Mouse (Mus musculus): Measurements from ENCODE around the gene Atoh8.

Gene Atoh8

GRCm38 (mm10) chr6:72254588-72255075, 19.3 kb upstream of the Atoh8 start:
- DNase-seq (ENCODE audit: low spot score), result no peak

DNA sequence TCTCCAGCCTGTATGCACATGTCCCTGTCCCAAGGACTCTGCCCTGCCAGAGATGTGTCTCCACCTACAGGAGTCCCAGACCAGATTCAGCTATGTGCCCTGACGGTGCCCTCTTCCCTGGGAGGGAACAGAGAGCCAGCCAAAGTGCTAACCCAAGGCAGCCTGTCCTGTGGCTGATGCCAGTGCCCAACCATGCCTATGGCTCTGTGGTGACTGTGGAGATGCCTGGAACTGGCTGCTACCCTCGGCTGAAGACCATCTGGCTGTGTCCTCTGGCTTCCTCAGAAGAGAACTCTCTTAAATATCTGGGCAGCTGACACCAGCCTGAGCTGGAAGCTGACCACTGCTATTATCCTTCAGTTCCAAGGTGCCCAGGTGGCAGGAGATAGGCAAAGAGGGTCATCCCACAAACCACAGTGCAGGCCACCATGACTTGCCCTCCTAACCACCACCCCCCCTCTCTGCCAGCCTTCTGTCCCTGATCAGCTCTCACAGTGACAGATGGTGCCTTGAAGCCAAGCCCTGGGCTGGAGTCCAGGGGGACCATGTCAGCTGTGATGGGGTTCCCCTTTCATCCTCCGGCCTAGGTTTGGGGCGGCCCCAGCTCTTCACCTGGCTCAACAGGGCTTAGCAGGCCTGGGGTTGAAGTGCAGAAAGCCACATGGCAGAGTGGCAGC, 18.7 kb upstream of the Atoh8 start:
- DNase-seq (ENCODE audit: low spot score), result no peak

DNA sequence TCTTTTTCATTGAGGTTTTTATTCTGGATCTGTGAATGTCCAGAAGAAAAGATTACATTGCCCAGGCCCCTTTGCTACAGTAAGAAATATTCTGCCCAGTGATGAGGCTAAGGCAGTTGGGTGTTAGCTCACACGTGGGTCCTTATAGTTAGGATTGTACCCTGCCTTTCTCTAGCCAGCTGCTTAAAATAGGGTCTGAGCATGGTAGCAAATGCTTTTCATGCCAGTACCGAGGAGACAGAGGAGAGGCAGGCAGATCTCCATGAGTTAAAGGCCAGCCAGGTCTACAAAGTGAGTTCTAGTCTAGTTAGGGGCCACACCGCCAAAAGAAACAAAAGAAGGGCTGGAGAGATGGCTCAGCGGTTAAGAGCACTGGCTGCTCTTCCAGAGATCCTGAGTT, 17.8 kb upstream of the Atoh8 start:
- no peak for DNase-seq (ENCODE audit: low spot score)

- DNase-seq (ENCODE audit: low spot score), result no peak
These were observed 17.1 kb upstream of the Atoh8 start for GRCm38 (mm10) chr6:72252433-72252832.

DNA sequence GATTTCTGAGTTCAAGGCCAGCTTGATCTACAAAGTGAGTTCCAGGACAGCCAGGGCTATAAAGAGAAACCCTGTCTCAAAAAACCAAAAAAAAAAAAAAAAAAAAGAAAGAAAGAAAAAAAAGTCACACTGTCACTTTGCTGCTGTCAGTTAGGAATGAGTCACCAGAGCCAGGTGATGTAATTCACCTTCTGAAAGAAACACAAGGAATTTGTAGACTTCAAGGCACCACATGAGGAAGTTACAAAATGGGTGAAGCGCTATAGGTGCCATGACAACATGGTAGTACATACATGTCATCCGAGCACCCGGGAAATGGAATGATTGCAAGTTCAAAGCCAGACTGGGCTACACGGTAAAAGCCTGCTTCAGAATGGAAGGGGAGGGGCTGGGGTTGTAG, 14.6 kb upstream of the Atoh8 start:
- DNase-seq (ENCODE audit: low spot score), result no peak

DNA sequence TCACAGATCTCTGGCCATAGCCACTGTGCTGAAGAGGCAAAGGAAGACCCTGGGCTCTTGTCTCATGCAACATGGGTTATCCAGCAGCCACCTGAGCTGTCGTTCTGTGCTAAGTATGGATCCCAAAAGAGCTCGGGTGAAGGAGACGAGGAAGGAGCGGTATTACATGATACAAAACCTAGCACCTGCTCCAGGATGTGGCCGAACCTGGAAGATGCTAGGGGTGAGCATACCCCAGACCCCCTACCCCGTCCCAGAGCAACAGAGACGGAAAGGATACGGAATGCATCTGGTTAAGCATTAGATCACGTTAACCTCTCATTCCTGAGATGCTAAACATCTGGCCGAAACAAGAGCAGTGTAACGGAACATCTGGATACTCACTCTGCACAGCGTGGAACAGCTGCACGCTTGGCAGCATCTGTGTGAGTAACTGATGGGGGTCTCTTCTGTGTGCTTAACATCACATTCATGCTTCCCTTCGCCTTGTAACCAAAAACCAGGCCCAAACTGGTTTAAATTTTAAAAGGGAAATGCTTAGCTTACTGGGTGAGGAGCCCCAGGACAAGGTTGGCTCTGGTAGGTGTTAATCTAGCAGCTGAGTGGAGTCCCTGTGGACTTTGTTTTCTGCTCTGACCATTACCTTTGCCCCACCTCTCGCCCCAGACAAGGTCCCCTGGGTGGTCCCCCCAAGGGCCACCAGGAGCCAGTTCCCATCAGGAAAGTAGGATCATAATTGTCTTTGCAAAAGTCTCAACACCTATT, 13.0 kb upstream of the Atoh8 start:
- DNase-seq (ENCODE audit: low spot score), result no peak

- DNase-seq (ENCODE audit: low spot score), result no peak
These were observed 10.9 kb upstream of the Atoh8 start for GRCm38 (mm10) chr6:72246303-72246702.

DNA sequence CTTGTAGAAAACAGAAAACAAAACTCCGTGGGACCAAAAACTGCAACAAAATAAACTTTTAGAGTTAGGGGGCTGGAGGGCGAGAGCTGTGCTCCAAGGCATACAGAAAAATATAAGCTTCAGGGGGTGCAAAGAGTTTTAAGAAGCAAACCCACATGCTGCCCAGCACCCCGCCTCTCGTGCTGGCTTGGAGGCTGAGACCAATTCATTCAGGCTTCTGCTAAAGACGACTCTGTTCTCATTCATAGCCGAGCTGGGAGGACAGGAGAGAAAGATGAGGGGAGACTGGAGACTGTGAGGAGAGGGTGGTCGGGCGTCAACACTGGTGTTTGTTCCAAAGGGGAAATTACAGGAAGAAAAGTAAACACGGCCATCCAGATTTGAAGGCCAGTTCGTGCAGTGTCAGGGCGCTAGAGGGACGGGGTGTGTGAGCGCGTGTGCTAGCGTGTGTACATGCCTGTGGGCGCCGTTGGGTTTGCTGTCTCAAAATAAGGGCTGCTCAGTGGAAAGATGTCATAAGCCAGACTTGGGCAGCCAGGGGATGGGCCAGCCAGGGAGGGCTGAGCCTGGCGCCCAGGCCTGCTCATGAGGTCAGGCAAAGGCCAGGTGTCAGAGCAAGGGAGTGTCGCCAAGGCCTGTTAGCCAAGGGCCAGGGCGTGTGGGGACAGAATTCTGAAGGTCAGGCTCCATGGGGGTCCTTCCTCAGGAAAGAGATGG, 9.3 kb upstream of the Atoh8 start:
- no peak for DNase-seq (ENCODE audit: low spot score)

GRCm38 (mm10) chr6:72244144-72244549, 8.8 kb upstream of the Atoh8 start:
- DNase-seq (ENCODE audit: low spot score), result peak; percentile 53

DNA sequence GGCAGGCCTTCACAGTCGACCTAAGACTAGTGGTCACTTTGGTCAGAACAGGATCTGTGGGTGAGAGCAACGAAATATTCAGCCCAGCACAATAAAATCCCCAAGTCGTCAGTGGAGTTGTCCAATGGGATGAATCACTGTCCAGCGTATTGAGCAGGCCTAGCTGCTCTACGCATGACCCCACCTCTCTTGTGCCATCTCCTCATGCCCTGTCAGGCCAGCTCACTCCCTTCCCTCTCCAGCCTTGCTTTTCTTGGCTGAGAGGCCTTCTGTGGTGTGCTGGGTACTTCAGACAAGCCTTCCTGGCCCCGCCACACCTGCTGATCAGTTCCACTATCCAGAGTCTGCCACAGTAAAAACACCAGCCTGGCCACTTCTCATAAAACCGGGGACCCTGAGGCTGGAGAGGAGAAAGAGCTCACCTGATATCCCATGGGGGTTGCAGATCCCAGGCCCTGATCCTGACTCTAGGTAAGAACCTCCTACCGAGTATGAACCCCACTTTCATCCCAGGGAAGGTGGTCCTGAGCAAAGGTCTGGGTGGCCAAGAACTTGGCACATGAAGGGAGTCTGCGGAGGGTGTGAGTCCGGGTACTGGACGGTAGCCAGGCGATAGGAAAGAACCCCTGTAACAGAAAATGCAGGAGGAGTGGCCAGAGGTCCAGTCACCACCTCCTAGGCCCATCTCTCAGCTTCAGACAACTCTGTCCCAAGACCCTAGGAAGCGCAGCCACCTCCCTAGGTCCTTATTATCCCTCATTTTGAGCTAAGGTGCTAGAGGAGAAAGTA, 7.3 kb upstream of the Atoh8 start:
- DNase-seq (ENCODE audit: low spot score), result no peak

DNA sequence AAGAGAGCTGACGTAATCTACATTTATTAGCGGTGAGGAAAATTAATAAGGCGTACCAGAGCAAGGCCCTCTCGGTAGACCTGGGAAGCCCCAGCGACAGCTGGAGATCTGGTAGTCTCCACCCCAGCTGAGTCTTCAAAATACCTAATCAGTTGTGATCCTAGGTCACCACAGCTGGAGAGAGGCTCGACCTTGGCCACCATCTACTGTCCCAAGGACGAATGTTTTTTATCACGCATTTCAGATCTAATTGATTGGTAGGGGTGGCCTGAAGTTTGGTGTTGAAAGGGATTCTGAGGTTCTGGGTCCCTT, 6.4 kb upstream of the Atoh8 start:
- no peak for DNase-seq (ENCODE audit: low spot score)

GRCm38 (mm10) chr6:72241133-72241842, 5.9 kb upstream of the Atoh8 start:
- no peak for DNase-seq (ENCODE audit: low spot score)

DNA sequence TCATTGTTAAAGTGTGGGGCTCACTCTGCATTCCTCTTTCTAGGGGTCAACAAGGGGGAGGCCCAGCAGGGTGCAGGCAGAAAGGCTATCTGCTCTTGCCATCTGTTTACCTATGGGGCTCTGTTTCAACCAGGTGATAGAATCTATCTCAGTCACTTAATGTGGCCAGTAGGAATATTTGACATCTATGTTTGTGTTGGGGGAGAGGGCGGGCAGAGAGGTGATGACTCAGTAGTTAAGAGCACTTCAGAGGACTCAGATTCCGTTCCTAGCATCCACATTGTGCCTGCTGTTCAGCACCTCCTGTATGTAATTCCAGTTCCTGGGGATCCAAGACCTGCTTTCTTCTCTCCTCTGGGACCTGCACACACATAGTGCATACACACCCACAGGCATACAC, 4.7 kb upstream of the Atoh8 start:
- no peak for DNase-seq (ENCODE audit: low spot score)

DNA sequence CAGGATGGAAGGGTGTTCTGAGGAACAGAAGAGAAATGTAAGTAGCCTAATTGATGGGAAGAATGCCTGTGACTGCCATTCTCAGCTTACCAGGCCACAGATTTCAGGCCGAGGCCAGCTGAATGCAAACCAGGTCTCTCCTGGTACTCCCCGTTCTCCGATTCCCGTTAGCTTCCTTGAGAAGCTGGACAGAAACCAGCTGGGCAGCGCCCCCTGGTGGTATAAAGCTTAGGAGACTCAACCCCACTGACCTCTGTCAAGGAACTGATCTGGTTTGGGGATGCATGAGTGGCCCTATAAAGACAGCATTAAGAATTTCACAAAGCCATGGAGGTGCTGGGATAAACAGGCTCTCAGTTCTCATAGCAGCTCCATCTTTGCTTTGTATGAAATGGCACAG, 1.7 kb upstream of the Atoh8 start:
- peak; percentile 62 for DNase-seq (ENCODE audit: low spot score)

GRCm38 (mm10) chr6:72235807-72236407, 530 bp upstream of the Atoh8 start:
- DNase-seq (ENCODE audit: low spot score), result no peak

DNA sequence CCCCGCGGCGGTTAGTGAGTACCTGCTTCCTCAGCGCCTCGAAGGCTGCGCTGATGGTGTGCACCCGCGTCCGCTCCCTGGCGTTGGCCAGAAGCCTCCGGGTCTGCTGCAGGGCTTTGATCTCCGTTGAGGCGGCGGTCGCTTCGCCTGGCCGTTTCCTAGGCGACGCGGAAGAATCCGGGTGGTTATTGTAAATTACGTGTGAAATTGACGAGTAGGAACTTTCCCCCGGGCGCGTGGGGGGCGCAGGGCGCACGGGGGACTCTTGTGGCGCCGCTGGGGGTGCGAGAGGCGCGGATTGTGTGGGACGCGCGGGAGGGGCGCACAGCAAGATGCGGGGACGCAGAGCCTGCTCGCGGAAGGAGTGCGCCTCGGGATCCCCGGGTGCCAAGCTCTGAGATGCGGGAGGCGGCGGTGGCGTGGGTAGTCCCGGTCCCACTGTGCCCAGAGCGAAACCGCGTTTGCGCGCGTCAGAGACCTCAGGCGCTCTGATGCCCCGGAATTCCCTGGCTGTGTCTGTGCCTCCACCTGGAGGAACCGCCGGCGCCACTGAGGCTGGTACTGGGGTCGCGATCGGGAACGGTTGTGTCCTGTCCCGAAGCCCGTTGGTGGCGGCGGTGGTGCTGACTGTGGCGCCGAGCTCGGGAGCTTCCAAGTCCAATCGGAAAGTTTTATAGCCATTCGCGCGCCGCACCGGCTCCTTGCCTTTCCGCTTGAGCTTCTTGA, 842 bp downstream of the Atoh8 start:
- DNase-seq (ENCODE audit: low spot score), result no peak

DNA sequence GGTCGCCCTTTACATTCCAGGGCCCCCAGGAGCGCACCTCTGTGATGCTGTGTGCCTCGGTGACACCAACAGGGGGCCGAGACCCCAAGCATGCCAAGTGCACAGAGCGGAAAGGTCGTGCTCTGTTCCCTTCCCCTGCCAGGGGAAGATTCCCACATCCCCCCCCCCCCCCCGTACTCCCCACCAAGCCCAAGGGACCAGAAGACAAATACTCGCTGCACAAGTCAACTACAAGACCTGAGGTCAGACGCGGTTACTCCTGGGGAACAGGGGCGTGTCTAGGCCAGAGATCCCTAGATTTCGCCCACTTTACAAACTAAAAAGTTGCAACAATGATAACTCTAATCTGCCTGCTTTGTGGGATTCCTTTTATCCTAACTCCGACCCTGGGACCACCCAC, 1.4 kb downstream of the Atoh8 start:
- DNase-seq (ENCODE audit: low spot score), result no peak

DNA sequence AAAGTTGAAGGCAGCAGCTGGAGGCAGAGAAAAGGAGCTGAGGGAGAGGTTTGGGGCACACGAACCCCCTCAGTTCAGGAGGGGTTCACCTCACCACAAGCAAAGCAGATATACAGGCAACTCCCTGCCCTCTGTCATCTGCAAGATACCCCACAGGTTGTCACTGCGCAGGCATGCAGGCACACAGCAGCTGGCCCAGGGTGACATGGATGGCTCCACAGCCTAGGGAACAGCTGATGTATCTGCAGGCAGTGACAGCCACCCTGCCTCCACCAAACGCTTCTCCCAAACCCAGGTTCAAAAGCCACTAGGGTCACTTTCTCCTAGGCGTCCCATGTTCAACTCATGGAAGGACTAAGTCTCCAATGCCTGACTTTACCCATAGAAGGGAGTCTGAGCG, 2.5 kb downstream of the Atoh8 start:
- no peak for DNase-seq (ENCODE audit: low spot score)

- DNase-seq (ENCODE audit: low spot score), result no peak
These were observed 3.0 kb downstream of the Atoh8 start for GRCm38 (mm10) chr6:72232411-72232810.

GRCm38 (mm10) chr6:72230875-72231274, 4.5 kb downstream of the Atoh8 start:
- DNase-seq (ENCODE audit: low spot score), result no peak

Data from left cerebral cortex, adult 11 months (tissue).